Mouse (Mus musculus): ENCODE data around the gene Ubr2.

GRCm38 (mm10) chr17:47009546-47009897 is 834 bp downstream of the Ubr2 start:
- TF ChIP-seq ZC3H11A (IDR thresholded peaks at IDR 0.05; ENCODE audit: low read depth, low read length) (no peak), MAZ (IDR thresholded peaks at IDR 0.05; ENCODE audit: low read depth, low read length) (no peak), JUND (conservative IDR thresholded peaks at IDR 0.05; ENCODE audit: low read depth, low read length) (no peak), CTCF (conservative IDR thresholded peaks at IDR 0.05 in 1 of 2, IDR thresholded peaks at IDR 0.05 in 1 of 2; ENCODE audit: low read depth in 2 of 2, low read length in 2 of 2) (no peak), EP300 (IDR thresholded peaks at IDR 0.05; ENCODE audit: low read length) (no peak), POLR2A (IDR thresholded peaks at IDR 0.05; ENCODE audit: low read depth, low read length) (no peak), ZKSCAN1 (IDR thresholded peaks at IDR 0.05; ENCODE audit: borderline replicate concordance, low read depth, low read length) (no peak), ETS1 (conservative IDR thresholded peaks at IDR 0.05; ENCODE audit: low read depth, low read length) (no peak), NELFE (IDR thresholded peaks at IDR 0.05; ENCODE audit: low read depth, low read length) (no peak), TBP (conservative IDR thresholded peaks at IDR 0.05; ENCODE audit: low read depth, low read length) (no peak), MAFK (IDR thresholded peaks at IDR 0.05; ENCODE audit: insufficient replicate concordance, low read length) (no peak), MAX (IDR thresholded peaks at IDR 0.05; ENCODE audit: low read length) (no peak)

Measured in CH12.LX (cell line).